Mouse (Mus musculus): ENCODE measurements around the gene Mbd4. TPM values are rescaled to one million over a fixed set of nuclear protein-coding genes. Genes with fewer than 3 reads are reported as not detected.
"Not testable (repeated sequence)": the region's sequence is repeated elsewhere in the genome, so short reads cannot be mapped to it uniquely, and the experiment has no call there.

Mbd4 gene
- 1 to 10 TPM; 1.4 to 2.2 TPM for total RNA-seq (2021)
- long read RNA-seq, experiment 1 = 0 reads
- long read RNA-seq, experiment 2, partial matches to known transcripts = 0 of 2 reads
- long read RNA-seq, experiment 2, other reads (novel, unspliced or antisense) = 2 of 2 reads

DNA sequence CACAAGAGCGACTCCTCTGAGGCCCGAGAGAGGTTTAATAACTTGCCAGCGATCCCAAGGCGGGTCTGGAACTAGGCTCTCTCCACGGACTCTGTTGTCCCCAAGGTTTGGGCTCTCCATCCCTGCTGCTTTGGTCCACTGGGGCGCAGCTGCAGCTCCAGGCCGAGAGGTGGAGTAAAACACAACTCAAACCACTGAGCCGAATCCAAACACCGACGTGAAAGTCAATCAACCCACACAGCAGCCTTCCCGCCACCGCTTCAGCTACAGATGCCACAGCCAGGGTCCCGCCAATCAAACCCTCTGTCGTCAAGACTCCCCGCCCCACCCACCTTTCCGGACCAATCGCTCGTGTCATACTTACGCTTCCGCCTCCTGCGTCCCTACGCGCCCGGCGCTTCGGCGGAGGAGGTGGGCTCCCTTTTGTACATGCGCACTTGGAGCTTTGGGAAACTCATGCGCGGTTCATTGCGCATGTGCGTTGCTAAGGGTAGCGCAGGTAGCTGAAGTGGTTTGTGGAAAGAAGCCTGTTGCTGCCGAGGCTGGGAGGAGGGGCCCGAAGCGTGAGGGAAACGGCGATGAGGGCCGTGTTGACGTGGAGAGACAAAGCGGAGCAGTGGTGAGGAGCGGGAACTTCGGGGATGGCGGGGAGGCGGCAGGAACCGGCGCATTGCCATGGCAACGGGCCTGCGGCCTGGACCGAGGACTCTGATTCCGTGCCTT is at the start of gene Mbd4, which contains the start of gene Ift122:
Gene Mbd4, minus strand, starts transcription at position 281 of the 723 bp plus-strand sequence.
Gene Ift122, plus strand, starts transcription at position 380 of the 723 bp plus-strand sequence.
- intact Hi-C loops (cut with DNase I; ENCODE audit: low total_unique reads) = no loop called here
- peak; percentile 98 for DNase-seq

DNA sequence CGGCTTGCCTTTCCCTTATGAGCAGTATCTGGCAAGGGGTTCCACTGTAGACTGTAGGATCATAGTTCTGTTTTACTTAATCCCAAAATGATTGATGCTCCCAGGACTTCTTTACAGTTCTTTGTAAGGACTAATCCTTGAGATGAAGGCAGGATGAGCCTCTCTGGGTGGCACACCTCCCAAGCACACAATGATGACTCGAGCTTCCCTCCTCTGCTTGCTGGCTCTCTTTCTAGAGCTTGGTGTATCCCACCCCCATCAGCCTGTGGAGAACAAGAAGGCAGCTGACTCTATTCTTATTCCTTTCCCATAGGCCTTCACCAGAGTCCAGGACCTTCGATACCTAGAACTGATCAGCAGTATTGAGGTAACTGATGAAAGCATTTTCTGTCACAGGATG is 49.4 kb upstream of the Mbd4 start:
- DNase-seq = no peak
- intact Hi-C loops (cut with DNase I; ENCODE audit: low total_unique reads) = loop anchor here (5.0 kb wide), 2 partner anchors 70 to 105 kb away; no protein-coding TSS in a partner anchor

DNA sequence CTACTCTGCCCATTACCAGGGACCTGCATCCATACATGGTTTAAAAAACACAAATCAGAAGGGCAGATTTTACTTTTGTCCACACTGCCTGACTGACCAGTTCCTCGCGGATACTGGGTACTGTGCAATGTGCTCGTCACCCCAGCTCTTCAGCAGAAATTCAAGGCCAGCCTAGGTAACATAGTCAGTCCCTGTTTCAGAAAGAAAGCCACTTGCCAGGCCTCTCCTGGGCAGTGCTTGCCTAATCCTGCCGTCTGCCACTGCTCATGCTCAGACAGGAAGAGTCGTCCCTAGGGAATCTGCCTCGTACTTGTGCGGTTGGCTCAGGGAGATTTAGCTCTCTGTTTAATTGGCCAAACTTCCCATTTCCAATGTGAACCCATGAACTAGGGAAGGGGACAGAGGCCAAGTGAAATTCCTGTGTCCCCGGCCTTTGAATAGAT is 48.3 kb upstream of the Mbd4 start:
- peak; percentile 44 for DNase-seq
- intact Hi-C loops (cut with DNase I; ENCODE audit: low total_unique reads) = loop anchor here (5.0 kb wide), 2 partner anchors 71 to 106 kb away; no protein-coding TSS in a partner anchor

DNA sequence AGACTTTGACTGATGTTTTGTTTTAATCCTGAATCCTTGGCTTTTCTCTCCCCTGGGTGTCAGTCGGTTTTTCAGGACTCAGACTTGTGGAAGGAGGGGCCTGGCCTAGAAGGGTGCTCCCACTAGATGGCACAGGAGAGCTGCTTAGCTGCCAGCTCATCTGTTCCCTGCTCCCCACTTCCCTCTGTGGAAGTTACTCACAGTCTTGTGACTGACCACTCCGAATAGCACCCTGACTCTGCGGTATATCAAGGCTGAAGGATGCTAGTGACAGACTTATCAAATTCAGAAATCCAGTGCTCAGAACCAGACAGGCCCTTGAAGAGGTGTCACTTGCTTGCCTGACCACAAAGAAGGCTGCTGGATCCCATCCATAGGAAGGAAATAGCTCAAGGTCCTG is 47.9 kb upstream of the Mbd4 start:
- intact Hi-C loops (cut with DNase I; ENCODE audit: low total_unique reads) = loop anchor here (5.0 kb wide), 2 partner anchors 71 to 106 kb away; no protein-coding TSS in a partner anchor

DNA sequence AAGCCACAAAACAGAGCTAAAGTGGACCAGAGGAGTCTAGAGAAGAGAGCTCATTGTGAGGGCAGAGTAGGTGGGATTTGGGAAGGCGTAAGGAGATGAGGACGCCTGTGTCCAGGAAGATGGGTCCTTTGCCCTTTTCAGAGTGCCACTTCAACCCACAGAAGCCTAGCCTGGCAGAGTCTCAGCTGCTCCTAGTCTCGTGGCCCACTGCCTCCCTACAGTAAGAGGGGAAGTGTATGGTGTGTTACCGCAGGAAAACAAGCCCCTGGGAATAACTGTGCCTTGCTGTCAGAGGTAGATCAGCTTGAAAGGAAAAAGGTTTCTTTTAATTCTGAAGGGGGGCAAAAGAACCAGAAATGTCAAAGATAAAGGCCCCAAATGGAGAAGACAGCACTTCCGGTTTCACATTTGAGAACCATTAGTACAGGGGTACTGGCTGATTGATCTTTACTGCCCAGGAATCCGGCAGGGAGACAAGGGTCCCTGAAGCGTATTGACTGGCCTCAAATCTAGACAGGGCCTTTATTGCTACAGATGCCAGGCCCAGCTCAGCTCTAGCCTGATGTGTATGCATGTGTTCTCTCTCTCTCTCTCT is 44.9 kb upstream of the Mbd4 start:
- intact Hi-C loops (cut with DNase I; ENCODE audit: low total_unique reads) = loop anchor here (10.0 kb wide), 1 partner anchor 237 kb away; no protein-coding TSS in a partner anchor
- no peak for DNase-seq

More for the DNA sequence above, 47.9 kb upstream of the Mbd4 start:
- peak; percentile 80 for DNase-seq

DNA sequence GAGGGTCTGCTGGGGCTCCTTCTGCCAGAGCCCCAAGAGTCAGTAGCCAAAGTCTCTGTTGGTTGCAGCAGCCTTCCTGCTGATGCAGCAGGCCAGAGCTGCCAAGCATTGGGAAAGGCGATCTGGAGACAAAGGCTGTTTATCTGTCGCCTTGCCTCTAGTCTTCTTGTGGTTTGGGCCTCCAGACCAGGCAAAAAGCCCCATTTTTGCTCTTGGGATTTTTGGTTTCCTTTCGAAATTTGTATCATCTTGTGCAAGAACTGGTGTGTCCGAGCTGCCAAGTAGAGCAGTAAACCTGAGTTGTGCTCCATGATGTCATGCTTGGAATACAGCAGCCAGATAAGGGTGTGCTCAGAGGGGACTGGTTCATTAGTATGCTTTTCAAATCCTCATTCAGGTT is 43.9 kb upstream of the Mbd4 start:
- intact Hi-C loops (cut with DNase I; ENCODE audit: low total_unique reads) = loop anchor here (10.0 kb wide), 1 partner anchor 238 kb away; no protein-coding TSS in a partner anchor
- DNase-seq = peak; percentile 63

DNA sequence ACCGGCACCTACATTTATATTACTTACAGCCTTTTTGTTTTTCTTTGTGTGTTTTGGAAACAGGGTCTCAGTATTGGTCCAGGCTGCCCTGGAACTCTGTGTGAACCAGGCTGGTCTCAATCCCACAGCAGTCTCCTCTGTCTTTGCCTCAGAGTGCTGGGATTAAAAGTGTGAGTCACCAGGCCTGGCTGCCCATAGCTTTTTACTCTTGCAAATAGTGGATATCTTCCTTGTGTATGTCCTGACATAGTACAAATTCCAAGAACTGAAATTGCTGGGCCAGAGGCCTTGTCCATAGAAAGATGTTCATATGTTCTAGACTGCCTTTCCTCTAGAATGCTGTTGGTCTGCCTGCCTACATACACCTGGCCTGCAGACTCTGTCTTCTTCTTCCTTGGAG is 43.2 kb upstream of the Mbd4 start:
- intact Hi-C loops (cut with DNase I; ENCODE audit: low total_unique reads) = loop anchor here (10.0 kb wide), 1 partner anchor 238 kb away; no protein-coding TSS in a partner anchor
- DNase-seq = no peak

DNA sequence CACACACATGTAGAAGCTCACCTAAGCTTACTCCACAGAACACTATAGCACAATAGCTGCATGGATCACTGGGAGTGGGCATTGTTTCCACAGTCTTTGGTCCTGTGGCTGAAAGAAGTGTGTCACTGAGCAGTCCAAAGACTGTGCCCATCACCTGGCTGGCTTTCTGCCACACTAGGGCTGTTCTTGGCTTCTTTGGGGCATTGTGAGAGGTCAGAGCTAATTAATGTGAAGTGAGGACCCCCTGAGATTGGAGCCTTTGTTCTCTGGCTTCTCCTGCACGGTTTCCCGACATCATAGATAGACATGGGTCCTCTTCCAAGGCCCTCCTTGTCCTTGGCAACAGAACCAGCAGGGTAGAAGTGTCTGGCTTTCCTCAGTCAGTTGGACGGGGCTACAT is 39.2 kb upstream of the Mbd4 start:
- intact Hi-C loops (cut with DNase I; ENCODE audit: low total_unique reads) = loop anchor here (10.0 kb wide), 1 partner anchor 242 kb away; no protein-coding TSS in a partner anchor
- no peak for DNase-seq

DNA sequence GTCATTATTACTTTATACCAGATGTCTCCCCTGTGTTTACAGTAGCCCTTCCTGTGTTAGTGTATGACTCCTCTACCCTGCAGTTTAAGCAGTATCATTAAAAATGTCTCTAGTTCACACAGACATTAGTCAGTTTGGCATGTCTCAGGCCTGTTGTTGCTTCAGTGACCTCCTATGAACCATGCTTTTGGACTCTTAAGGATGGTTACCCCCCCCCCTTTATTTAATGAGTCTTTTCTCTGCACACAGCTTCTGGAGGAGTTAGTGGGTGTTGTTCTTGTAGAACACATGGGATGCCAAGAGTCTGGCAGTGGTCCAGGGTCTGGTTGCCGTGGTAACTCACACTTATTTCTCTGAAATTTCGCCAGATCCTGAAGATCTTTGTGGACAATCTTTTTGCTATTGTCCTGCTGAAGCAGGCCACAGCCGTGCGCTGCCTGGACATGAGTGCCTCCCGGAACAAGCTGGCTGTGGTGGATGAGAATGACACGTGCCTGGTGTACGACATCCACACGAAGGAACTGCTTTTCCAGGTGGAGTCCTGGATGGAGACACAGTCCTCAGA is 38.4 kb upstream of the Mbd4 start:
- peak; percentile 68 for DNase-seq
- intact Hi-C loops (cut with DNase I; ENCODE audit: low total_unique reads) = loop anchor here (10.0 kb wide), 1 partner anchor 243 kb away; no protein-coding TSS in a partner anchor

DNA sequence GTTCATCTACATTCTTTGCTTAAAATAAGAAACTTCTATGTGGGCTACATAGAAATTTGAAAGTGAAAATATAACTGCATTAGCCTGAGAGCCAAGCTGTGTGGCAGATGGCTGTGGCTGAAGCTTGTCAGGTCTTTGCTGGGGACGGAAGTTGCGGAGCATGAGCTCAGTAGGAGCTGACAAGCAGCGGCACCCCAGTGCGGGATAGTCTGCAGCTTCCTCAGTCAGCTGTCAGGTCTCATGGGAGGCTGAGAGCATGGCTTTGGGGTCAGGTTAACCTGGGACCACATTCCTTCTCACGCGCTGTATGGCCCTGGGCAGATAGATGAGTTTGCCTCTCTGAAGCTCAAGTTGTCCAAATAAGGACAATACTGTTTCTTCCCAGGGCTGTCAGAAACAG is 37.9 kb upstream of the Mbd4 start:
- intact Hi-C loops (cut with DNase I; ENCODE audit: low total_unique reads) = loop anchor here (10.0 kb wide), 1 partner anchor 244 kb away; no protein-coding TSS in a partner anchor
- DNase-seq = no peak

DNA sequence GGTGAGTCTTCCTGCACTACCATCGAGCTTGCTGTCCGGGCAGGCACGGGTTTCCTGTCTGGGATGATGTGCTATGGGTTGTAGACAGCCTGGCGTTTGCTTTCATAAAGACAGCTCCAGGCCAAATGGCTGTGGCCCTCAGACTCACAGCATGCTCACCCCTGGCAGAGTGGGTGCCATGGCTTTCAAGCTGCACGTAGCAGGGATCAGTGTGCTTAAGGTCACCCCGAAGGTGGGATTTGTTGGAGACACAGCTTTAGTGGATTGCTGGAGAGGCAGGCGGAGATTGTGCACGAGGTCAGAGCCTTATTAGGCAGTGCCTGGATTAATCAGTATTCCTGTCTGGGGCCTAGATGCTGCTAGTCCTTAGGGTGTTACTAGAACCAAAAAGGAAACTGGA is 37.4 kb upstream of the Mbd4 start:
- DNase-seq = no peak
- intact Hi-C loops (cut with DNase I; ENCODE audit: low total_unique reads) = loop anchor here (10.0 kb wide), 1 partner anchor 244 kb away; no protein-coding TSS in a partner anchor

DNA sequence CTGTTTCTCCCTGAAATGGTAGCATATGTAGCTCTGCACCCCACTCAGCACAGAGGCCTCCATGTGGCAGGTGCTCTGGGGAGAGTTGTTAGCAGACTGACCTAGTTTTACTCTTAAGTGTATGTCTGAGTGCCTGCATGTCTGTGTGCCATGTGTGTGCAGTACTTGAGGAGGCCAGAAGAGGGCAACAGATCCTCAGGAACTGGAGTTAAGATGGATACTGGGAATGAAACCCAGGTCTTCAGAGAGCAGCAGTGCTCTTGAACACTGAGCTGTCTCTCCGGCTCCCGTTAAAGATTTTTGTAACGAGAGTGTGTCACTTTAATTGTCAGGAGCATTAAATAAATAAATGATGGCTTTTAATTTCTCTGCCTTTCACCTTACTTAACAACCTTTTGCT is 35.1 kb upstream of the Mbd4 start:
- no peak for DNase-seq
- intact Hi-C loops (cut with DNase I; ENCODE audit: low total_unique reads) = no loop called here

DNA sequence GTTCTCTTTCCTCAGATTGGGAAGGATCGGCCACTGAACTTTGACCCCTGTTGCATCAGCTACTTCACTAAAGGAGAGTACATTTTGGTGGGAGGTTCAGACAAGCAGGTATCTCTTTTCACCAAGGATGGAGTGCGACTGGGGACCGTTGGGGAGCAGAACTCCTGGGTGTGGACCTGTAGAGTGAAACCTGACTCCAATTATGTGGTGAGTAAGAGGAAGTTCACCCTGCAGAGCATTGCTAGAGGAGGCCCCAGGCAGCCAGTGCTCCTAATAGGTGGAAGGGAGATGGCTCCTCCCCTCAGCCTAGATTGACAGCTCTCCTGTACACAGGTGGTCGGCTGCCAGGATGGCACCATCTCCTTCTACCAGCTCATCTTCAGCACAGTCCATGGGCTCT is 33.7 kb upstream of the Mbd4 start:
- intact Hi-C loops (cut with DNase I; ENCODE audit: low total_unique reads) = no loop called here
- no peak for DNase-seq

DNA sequence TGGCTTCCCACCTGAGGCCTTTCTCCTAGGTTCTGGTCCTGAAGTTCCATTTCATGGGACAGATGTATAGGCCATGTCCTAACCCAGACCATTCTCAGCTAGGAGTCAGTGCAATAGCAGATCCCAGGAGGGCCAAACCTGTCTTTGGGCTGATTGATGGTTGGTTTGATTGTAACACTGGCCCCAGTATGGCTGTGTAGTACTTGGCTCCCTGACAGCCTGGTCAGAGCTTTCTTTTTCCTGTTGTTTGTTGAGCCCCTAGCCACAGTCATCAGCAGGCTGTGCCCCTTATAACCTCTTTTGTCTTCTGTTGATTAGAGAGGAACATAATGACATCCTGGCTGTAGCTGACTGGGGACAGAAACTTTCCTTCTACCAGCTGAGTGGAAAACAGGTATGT is 30.8 kb upstream of the Mbd4 start:
- intact Hi-C loops (cut with DNase I; ENCODE audit: low total_unique reads) = no loop called here
- DNase-seq = no peak

DNA sequence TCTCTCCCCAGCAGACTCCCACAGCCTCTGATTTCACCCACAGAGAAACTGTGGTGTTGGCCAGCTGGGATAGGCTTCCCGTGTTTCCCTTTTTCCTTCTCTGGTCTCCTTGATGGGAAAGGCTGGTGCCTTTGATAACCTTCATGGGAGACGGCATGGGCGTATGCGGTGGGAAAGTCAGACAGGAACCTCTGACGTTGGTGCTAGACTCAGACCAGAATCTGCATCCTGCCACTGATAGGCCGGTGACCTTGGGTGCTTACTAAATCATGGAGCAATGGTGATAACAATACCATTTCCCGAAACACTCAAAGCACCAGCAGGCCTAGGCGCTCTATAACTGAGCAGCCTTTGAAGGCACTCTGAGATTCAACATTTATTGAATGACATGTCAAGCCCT is 27.6 kb upstream of the Mbd4 start:
- intact Hi-C loops (cut with DNase I; ENCODE audit: low total_unique reads) = no loop called here
- no peak for DNase-seq

DNA sequence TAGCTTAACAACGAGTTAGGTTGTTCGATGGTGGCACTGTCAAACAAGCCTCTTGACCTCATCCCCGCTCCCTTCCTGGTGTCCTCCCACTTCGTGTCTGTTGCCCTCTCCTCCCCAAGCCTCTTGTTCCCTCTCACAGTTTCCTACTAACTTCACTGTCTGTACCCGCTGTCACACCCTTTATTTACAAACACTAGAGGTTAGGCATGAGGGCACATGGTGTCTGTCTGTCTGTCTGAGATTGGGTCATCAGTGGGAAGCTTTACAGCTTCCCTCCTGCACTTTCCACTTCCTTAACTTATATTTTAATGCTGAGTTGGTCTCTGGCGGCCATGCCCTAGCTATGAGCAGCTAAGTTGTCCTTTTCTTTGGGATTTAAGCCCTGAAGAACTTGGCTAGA is 26.6 kb upstream of the Mbd4 start:
- intact Hi-C loops (cut with DNase I; ENCODE audit: low total_unique reads) = no loop called here
- no peak for DNase-seq

DNA sequence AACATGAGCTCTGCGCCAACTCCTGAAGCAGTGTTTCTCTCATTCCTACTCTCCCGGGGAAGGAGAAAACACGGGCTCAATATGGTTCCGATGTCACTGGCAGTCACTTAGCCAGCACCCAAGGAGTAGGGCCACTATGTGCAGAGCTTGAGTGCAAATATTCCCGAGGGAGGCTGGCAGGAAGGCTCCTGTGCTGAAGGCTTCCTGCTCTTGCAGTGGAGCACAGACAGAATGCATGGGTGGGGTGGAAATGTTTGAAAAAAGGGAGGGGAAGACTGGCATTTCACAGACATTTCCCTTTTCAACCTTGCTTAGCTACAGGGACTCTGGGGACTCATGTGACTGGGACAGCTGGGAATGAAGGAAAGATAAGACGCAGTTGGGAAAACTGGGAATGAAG is 25.5 kb upstream of the Mbd4 start:
- no peak for DNase-seq
- intact Hi-C loops (cut with DNase I; ENCODE audit: low total_unique reads) = no loop called here

DNA sequence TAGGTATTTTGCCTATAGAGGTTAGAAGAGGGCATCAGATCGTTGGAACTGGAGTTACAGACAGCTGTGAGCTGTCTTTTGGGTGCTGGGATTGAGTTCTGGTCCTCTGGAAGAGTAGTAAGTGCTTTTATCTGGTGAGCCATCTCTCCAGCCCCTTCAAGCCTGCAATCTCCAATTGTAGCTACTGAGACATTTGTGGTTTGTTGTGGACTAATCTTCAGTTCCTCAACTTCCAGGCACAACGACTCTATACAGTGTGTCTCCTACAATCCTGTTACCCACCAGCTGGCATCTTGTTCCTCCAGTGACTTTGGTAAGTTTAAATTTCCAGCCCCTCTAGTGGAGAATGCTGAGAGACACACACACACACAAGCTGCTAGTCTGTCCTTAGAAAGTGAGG is 24.1 kb upstream of the Mbd4 start:
- no peak for DNase-seq
- intact Hi-C loops (cut with DNase I; ENCODE audit: low total_unique reads) = no loop called here

DNA sequence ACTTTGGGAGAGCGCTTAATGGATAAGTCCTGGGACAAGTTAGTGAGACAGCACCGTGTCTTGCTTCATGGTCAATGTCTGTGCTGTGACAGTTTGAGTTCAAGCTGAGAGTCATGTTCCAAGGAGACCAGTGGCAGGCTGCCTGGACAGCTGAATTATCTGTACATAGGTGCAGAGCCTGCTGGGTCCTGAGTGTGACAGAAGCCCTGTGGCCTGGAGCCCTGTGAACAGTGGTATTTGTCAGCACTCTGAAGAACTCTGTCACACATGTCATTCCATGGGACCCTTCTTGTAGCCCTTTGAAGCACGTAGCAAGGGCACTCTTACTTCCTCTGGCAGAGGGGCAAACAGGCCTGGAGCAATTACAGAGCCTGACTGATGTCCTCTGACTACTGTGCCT is 18.1 kb upstream of the Mbd4 start:
- intact Hi-C loops (cut with DNase I; ENCODE audit: low total_unique reads); DNase-seq: not testable (repeated sequence)

DNA sequence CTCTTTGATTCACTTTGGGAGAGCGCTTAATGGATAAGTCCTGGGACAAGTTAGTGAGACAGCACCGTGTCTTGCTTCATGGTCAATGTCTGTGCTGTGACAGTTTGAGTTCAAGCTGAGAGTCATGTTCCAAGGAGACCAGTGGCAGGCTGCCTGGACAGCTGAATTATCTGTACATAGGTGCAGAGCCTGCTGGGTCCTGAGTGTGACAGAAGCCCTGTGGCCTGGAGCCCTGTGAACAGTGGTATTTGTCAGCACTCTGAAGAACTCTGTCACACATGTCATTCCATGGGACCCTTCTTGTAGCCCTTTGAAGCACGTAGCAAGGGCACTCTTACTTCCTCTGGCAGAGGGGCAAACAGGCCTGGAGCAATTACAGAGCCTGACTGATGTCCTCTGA is 14.0 kb upstream of the Mbd4 start:
- intact Hi-C loops (cut with DNase I; ENCODE audit: low total_unique reads); DNase-seq: not testable (repeated sequence)
